ENCODE assay signal across 7 mouse cellular contexts in genomic region chr1:75369984-75370660, GRCm38 (mm10). TPM values are rescaled to one million over a fixed set of nuclear protein-coding genes. Genes with fewer than 3 reads are reported as not detected.
DNase-seq lines count a peak whose midpoint lies in the region; ATAC-seq and TF ChIP-seq lines count a peak whose summit lies in the region.

No protein-coding gene starts in this region.

- no peak for TF ChIP-seq CTCF in liver, adult 2 months (IDR thresholded peaks at IDR 0.05; ENCODE audit: low read depth, low read length)

- H3K27me3 ChIP-seq in heart, embryonic 15.5 days: peaks cover under 1% of the 10 kb centered on the region; the same call in 1 of the 2 replicates
- peaks cover under 1% of the 10 kb centered on the region; the same call in 1 of the 2 replicates for H3K27me3 ChIP-seq in liver, adult 2 months (ENCODE audit: control insufficient read depth, insufficient read depth, low read length)

- H3K4me3 ChIP-seq in heart, embryonic 15.5 days: no peak overlapping the region
- no peak overlapping the region for H3K4me3 ChIP-seq in liver, adult 2 months (ENCODE audit: insufficient read depth, low read depth, low read length)

- no peaks in the 10 kb centered on the region for H3K9me3 ChIP-seq in heart, embryonic 15.5 days (replicated peaks)

- no peaks in the 10 kb centered on the region; the same call in 1 of the 2 replicates for H3K36me3 ChIP-seq in heart, embryonic 15.5 days
- no peaks in the 10 kb centered on the region for H3K36me3 ChIP-seq in liver, adult 2 months (ENCODE audit: control insufficient read depth, insufficient read depth, low read length)

- TF ChIP-seq POLR2A in liver, adult 2 months (IDR thresholded peaks at IDR 0.05; ENCODE audit: extremely low read depth, insufficient read depth, low read length): no peak

- peak overlapping the region; percentile 32 for H3K4me2 ChIP-seq in heart, embryonic 15.5 days

- 31% methylated on average over 13 of the region's 13 CpGs for WGBS in heart, embryonic 15.5 days
- WGBS in liver, adult 2 months: 19% methylated on average over 13 of the region's 13 CpGs

- peak; percentile 47 for DNase-seq in adrenal gland, adult 8-10 months
- peak; percentile 100 for DNase-seq in cerebellum, adult 9-10 months
- peak; percentile 34 for DNase-seq in liver, adult 2 months (ENCODE audit: extremely low read depth, low read depth, low spot score)
- peak; percentile 69 for DNase-seq in testis, postnatal 10 days (ENCODE audit: low spot score)
- DNase-seq in layer of hippocampus, adult 9-11 months: no peak
- no peak for DNase-seq in layer of hippocampus, adult 18-20 months (ENCODE audit: low spot score in 2 of 2)

- peak overlapping the region; percentile 70 for H3K27ac ChIP-seq in heart, embryonic 15.5 days
- H3K27ac ChIP-seq in liver, adult 2 months (replicated peaks; ENCODE audit: insufficient read depth, low read depth, low read length): no peak overlapping the region

- H3K4me1 ChIP-seq in heart, embryonic 15.5 days (replicated peaks): peaks cover 31% of the 10 kb centered on the region
- H3K4me1 ChIP-seq in liver, adult 2 months (ENCODE audit: control insufficient read depth, insufficient read depth, low read length): no peaks in the 10 kb centered on the region

- peak overlapping the region; percentile 15; the same call in 1 of the 2 replicates for H3K9ac ChIP-seq in heart, embryonic 15.5 days
- no peak overlapping the region for H3K9ac ChIP-seq in liver, adult 2 months (ENCODE audit: low read depth, low read length)

- ATAC-seq in heart, embryonic 15.5 days (replicated peaks; ENCODE audit: insufficient number of reproducible peaks, insufficient read depth, low FRiP score, low read depth): no peak

- no peaks in the 10 kb centered on the region for H3K79me2 ChIP-seq in liver, adult 2 months (ENCODE audit: control insufficient read depth, insufficient read depth, low read length)

RNA-seq across cellular contexts. Expression of gene Speg, which starts 5.0 kb away (rescaled TPM):
- 10 to 100 TPM; 13.7 to 32.9 (median 22.2) TPM for total RNA-seq in adrenal gland, adult 8-10 months (2022)
- polyA plus RNA-seq in heart, embryonic 15.5 days (2015; fragmentation: Nextera tagmentation; extraction: Ambion mirVana): 44.5 and 54.4 TPM in 2 replicates
- total RNA-seq in liver, adult 2 months (2014; rRNA removed): 0.55 and 1.5 TPM in 2 replicates
- 1.7 and 3.4 TPM in 2 replicates for polyA plus RNA-seq in liver, adult 2 months (2012; rRNA removed)
- total RNA-seq in layer of hippocampus, adult 18-20 months (2021): 100 to 1,000 TPM; 168 to 178 TPM

RNA-seq across cellular contexts. Expression of gene Des, which starts 10.0 kb away (rescaled TPM):
- 10 to 100 TPM; 13.3 to 16.4 (median 15.6) TPM for total RNA-seq in adrenal gland, adult 8-10 months (2022)
- polyA plus RNA-seq in heart, embryonic 15.5 days (2015; fragmentation: Nextera tagmentation; extraction: Ambion mirVana): 374 and 419 TPM in 2 replicates
- 3.1 and 4.0 TPM in 2 replicates for total RNA-seq in liver, adult 2 months (2014; rRNA removed)
- polyA plus RNA-seq in liver, adult 2 months (2012; rRNA removed): 2.4 and 2.5 TPM in 2 replicates
- total RNA-seq in layer of hippocampus, adult 18-20 months (2021): under 1 TPM; 0.48 to 0.69 TPM

RNA-seq across cellular contexts. Expression of gene Dnpep, which starts 52.3 kb away (rescaled TPM):
- total RNA-seq in adrenal gland, adult 8-10 months (2022): 100 to 1,000 TPM; 101 to 112 (median 104) TPM
- 108 and 123 TPM in 2 replicates for polyA plus RNA-seq in heart, embryonic 15.5 days (2015; fragmentation: Nextera tagmentation; extraction: Ambion mirVana)
- total RNA-seq in liver, adult 2 months (2014; rRNA removed): 89.8 and 102 TPM in 2 replicates
- polyA plus RNA-seq in liver, adult 2 months (2012; rRNA removed): 106 and 111 TPM in 2 replicates
- total RNA-seq in layer of hippocampus, adult 18-20 months (2021): 10 to 100 TPM; 49.2 to 50.0 TPM

Comparison
In these comparisons a context has a peak if more than half of its experiments do, and no peak if none do; other contexts are left out.
1. DNase-seq: peak in adrenal gland, adult 8-10 months (single experiment), cerebellum, adult 9-10 months (single experiment), liver, adult 2 months (single experiment) and testis, postnatal 10 days (single experiment); none in layer of hippocampus, adult 9-11 months (single experiment) and layer of hippocampus, adult 18-20 months (0 of 2).